Mouse (Mus musculus) gastrocnemius, adult 18-20 months (tissue): ENCODE measurements around the gene Vasn. TPM values are rescaled to one million over a fixed set of nuclear protein-coding genes. Genes with fewer than 3 reads are reported as not detected.

Source experiments
- DNase-seq: peaks from one replicate; pipeline ENCODE4 v3.0.0; 2021; ENCODE audit warnings: low spot score
- total RNA-seq, 2 experiments: library from RNA; stranded (reverse); gene quantifications; 2 replicates each; pipeline ENCODE4 v1.2.3; 2021

Vasn gene
- total RNA-seq, 2 experiments from 2014 or later, result 4.1 to 5.0 TPM

GRCm38 (mm10) chr16:4642190-4642589 lies 2.4 kb downstream of the Vasn start:
- no peak for DNase-seq

GRCm38 (mm10) chr16:4642937-4643336 lies 3.2 kb downstream of the Vasn start:
- DNase-seq, result no peak

DNA sequence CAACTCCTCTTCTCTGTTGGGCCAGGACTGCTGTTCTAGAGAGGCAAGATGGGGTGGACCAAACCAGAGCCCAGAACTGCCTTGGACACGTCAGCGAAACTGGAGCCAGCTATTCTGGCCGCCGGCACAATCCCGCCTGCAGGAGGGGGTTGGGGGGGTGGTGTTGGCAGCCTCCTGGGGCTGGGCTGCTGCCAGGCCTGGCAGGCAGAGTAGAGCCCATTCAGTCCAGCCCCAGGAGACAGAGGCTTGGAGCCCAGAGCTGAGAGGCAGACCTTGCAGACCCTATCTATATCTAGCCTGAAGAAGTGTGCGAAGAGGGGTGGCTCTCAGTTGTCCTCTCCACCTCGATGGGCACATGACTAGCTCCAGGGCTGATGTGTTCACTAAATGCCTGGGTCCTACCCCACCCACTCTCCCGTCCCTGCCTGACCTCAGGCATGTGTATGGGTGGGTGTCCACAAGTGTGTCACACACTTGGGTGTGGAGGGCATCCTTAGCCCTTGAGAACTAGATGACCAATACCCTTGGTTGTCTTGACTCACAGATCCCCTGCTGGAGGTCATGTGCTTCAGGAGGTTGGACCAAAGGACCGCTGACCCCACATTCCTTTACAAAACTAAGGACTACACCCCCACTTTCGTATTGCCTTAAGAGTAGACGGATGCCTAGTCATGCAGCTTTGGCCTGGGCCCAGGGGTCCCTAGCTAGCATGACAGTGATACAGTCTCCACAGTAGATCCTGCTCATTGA lies 4.1 kb downstream of the Vasn start:
- peak; percentile 90 for DNase-seq

GRCm38 (mm10) chr16:4645867-4646266 lies 6.1 kb downstream of the Vasn start:
- no peak for DNase-seq

DNA sequence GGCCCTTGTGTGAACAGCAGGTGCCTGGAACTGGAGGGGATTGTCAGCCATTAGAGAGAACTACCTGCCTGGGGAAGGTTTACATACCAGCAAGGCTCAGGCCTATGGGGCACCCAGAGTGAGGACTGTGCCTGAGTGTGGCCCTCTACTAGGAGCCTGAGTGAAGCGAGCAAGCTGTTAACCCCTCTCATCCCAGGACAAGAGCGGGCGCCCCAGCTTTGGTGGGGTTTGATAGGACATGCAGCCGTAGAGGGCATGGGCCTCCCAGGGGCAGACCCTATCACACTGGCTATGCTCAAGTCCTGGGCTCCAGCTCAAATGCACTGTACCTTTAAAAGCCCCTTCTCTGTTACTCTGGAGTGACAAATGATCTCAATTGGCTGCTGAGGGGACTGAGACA lies 7.1 kb downstream of the Vasn start:
- no peak for DNase-seq

DNA sequence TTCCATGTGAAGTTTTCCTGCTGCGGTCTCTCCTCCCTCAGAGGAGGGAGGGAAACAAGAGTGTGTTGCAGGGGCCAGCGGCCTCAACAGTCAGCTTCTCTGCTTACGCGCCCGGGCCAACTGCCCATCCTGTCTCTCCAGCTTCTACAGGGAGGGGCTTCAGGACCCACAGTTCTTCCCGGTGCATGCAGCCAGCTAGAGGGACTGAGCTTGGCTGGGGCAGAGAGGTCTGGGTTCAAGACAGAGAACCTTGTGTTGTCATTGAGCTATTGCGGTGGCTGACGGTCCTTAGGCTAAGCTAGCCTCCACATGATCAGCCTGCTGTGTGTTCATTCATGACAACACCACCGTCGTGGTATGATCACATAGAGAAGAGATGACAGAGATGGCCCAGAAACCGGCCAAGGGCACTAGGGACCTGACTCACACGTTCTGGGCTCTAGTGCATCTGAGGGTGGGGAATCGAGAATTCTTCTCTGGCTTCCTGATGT lies 8.0 kb downstream of the Vasn start:
- DNase-seq, result peak; percentile 75

DNA sequence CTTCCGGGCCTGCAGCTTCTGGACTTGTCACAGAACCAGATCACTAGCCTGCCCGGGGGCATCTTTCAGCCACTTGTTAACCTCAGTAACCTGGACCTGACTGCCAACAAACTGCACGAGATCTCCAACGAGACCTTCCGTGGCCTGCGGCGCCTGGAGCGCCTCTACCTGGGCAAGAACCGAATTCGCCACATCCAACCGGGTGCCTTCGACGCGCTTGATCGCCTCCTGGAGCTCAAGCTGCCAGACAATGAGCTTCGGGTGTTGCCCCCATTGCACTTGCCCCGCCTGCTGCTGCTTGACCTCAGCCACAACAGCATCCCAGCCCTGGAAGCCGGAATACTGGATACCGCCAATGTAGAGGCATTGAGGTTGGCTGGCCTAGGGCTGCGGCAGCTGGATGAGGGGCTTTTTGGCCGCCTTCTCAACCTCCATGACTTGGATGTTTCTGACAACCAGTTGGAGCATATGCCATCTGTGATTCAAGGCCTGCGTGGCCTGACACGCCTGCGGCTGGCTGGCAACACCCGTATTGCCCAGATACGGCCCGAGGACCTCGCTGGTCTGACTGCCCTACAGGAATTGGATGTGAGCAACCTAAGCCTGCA lies 8.8 kb downstream of the Vasn start:
- DNase-seq, result no peak

DNA sequence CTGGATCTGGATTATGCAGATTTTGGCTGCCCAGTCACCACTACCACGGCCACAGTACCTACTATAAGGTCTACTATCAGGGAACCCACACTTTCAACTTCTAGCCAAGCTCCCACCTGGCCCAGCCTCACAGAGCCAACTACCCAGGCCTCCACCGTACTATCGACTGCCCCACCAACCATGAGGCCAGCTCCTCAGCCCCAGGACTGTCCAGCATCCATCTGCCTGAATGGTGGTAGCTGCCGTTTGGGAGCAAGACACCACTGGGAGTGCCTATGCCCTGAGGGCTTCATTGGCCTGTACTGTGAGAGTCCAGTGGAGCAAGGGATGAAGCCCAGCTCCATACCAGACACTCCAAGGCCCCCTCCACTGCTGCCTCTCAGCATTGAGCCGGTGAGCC lies 9.5 kb downstream of the Vasn start:
- no peak for DNase-seq

DNA sequence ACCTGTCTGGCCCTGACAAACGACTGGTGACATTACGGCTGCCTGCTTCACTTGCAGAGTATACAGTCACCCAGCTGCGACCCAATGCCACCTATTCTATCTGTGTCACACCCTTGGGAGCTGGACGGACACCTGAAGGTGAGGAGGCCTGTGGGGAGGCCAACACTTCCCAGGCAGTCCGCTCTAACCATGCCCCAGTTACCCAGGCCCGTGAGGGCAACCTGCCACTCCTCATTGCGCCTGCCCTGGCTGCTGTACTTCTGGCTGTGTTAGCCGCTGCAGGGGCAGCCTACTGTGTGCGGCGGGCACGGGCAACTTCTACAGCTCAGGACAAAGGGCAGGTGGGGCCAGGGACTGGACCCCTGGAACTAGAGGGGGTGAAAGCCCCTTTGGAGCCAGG lies 10.0 kb downstream of the Vasn start:
- DNase-seq, result no peak

DNA sequence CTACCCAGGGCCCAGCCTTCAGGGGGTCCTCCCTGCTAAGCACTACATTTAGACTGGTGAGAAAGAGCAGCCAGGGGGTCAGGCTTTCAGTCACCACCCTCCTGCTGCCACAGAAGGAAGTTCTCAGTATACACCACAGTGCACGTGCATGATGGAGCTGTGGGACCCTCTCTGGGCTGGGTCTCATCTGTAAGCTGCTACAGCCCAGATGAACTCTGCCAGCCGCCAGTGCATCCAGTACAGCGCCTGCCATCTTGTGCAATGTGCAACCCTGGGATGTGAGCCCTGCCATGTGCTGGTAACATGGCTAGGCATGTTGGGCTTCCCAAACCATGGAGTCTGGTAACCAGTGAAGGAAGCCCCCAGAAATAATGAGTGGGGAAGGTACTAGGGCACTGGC lies 10.4 kb downstream of the Vasn start:
- no peak for DNase-seq

DNA sequence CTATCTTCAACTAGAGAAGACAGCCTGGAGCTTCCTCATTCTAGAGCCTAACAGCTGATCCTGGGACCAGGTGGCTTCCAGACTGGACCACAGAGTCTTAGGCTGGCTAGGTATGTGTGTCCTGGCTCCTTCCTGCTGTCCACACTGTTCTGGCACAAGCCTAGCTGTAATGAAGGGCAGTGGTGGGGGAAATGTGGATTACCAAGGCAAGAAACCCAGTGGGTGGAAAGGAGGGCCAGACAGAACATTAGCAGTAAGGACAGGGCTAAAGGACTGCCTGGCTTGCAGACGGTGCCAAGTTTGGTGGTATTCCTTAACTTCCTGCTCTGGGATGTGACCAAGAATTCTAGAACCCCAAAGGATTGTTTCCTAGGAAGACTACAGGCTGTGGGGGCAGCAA lies 11.3 kb downstream of the Vasn start:
- DNase-seq, result no peak

DNA sequence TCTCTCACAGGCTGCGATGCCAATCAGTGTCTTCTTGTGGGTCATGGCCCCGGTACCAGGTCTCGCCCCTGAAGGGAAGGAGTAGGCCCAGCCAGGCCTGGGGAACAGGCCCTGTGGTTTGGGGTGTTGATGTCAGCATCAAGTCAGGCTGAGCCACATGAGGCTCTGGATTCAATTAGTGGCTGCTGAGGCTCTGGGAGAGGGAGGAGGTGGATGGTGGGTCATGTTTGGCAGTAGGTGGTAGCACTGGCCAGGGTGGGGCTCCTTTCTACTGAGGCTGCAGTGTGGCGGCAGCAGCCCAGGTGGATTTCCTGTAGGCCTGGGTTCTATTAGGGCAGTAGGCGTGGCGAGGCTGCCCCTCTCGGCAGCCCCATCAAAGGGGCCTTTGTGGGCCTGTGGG lies 11.9 kb downstream of the Vasn start:
- DNase-seq, result no peak

GRCm38 (mm10) chr16:4652707-4653416 lies 13.1 kb downstream of the Vasn start:
- peak; percentile 61 for DNase-seq

- no peak for DNase-seq
Observed at GRCm38 (mm10) chr16:4654706-4655105, 15.0 kb downstream of the Vasn start.

DNA sequence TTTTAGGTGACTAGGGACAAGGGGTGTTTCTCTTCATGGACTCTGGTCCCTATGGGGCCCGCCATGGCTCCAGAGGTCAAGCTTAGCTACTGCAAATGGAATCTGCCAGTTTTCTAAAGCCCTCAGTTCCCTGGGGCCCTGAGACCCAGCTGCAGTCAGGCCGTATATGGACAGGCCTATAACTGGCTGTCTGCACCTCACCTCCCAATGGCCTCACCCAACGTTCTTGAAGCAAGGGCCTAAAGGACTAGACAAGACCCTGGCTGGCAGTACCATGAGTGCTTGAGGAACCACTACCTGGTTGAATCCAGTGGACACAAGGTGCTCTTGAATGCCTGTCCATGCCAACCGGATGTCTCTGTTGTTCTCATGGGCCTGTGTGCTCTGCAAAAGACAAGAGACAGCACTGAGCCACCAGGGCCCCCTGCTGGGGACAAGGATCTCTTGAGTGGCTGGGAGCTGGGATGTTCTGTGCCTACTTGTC lies 15.6 kb downstream of the Vasn start:
- peak; percentile 44 for DNase-seq

GRCm38 (mm10) chr16:4655764-4656570 lies 16.2 kb downstream of the Vasn start:
- no peak for DNase-seq

DNA sequence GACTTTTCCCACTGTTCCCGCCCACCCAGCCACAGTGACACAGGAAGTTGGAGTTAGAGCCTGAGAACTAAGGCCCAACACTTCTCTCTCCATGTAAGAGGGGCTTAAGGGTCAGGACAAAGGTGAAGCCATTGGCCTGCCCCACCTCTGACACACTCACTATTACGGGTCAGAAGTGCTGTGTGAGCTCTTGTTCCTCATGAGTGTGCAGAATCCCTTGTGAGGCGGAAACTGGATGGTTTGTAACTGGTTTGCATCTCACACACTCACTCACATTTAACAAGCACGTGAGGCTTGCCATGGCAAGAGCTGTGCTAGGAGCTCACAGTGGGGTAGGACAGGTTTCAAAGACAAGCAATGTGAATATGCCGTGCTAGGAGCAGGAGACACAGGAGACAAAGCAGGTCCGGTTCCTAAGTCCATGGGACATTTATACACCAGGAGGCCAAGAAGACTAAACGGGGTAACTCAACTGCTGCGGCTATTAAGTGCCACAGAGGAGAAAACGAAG lies 16.9 kb downstream of the Vasn start:
- no peak for DNase-seq

- no peak for DNase-seq
Observed at GRCm38 (mm10) chr16:4658781-4659245, 19.1 kb downstream of the Vasn start.

DNA sequence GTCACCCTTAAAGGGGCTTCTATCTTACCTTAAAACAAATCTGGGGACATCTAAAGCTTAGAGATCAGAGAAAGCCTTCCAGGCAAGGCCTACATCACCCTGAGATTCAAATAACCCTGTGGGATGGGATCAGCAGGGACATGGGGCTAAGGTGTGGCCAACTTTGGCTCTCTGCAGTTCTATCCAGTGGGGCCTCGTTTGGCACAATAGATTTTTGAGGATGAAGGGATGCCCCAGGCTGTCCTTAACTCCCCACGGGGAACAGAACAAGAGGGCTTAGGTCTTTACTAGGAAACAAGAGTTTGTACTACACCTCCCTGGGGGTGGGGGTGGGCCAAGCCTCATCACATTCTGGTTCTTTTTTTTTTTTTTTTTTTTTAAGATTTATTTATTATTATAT lies 19.6 kb downstream of the Vasn start:
- DNase-seq, result no peak

GRCm38 (mm10) chr16:4661605-4662004 lies 21.9 kb downstream of the Vasn start:
- DNase-seq, result no peak

- DNase-seq, result no peak
Observed at GRCm38 (mm10) chr16:4663806-4664205, 24.1 kb downstream of the Vasn start.
